Mouse (Mus musculus): ENCODE results near the gene R3hdm2.

R3hdm2 gene

GRCm38 (mm10) chr10:127380251-127380691 lies at the start of gene R3hdm2:
TSS of gene R3hdm2 (plus strand) at chr10:127380327.
- peak; percentile 85 for DNase-seq (ENCODE audit: low spot score)

- DNase-seq (ENCODE audit: low spot score) = no peak
Measured at GRCm38 (mm10) chr10:127332211-127332874, 47.8 kb upstream of the R3hdm2 start.

- no peak for DNase-seq (ENCODE audit: low spot score)
Measured at GRCm38 (mm10) chr10:127333152-127333551, 47.0 kb upstream of the R3hdm2 start.

- DNase-seq (ENCODE audit: low spot score) = no peak
Measured at GRCm38 (mm10) chr10:127335271-127335670, 44.9 kb upstream of the R3hdm2 start.

GRCm38 (mm10) chr10:127336952-127337351 lies 43.2 kb upstream of the R3hdm2 start:
- no peak for DNase-seq (ENCODE audit: low spot score)

GRCm38 (mm10) chr10:127337536-127338099 lies 42.5 kb upstream of the R3hdm2 start:
- DNase-seq (ENCODE audit: low spot score) = no peak

GRCm38 (mm10) chr10:127338930-127339682 lies 41.0 kb upstream of the R3hdm2 start:
- peak; percentile 89 for DNase-seq (ENCODE audit: low spot score)

- DNase-seq (ENCODE audit: low spot score) = no peak
Measured at GRCm38 (mm10) chr10:127339683-127340576, 40.2 kb upstream of the R3hdm2 start.

- DNase-seq (ENCODE audit: low spot score) = no peak
Measured at GRCm38 (mm10) chr10:127340577-127341359, 39.4 kb upstream of the R3hdm2 start.

- no peak for DNase-seq (ENCODE audit: low spot score)
Measured at GRCm38 (mm10) chr10:127341360-127341690, 38.8 kb upstream of the R3hdm2 start.

- peak; percentile 87 for DNase-seq (ENCODE audit: low spot score)
Measured at GRCm38 (mm10) chr10:127341891-127342639, 38.1 kb upstream of the R3hdm2 start, which contains the start of gene Gli1. TSS of gene Gli1 (minus strand) at chr10:127341974.

- DNase-seq (ENCODE audit: low spot score) = no peak
Measured at GRCm38 (mm10) chr10:127343029-127343428, 37.1 kb upstream of the R3hdm2 start.

- no peak for DNase-seq (ENCODE audit: low spot score)
Measured at GRCm38 (mm10) chr10:127346173-127346572, 34.0 kb upstream of the R3hdm2 start.

- no peak for DNase-seq (ENCODE audit: low spot score)
Measured at GRCm38 (mm10) chr10:127348957-127349356, 31.2 kb upstream of the R3hdm2 start.

GRCm38 (mm10) chr10:127349810-127350209 lies 30.3 kb upstream of the R3hdm2 start:
- DNase-seq (ENCODE audit: low spot score) = no peak

GRCm38 (mm10) chr10:127350594-127351284 lies 29.4 kb upstream of the R3hdm2 start:
- DNase-seq (ENCODE audit: low spot score) = peak; percentile 62

- no peak for DNase-seq (ENCODE audit: low spot score)
Measured at GRCm38 (mm10) chr10:127351285-127351595, 28.9 kb upstream of the R3hdm2 start.

GRCm38 (mm10) chr10:127351719-127352118 lies 28.4 kb upstream of the R3hdm2 start:
- no peak for DNase-seq (ENCODE audit: low spot score)

GRCm38 (mm10) chr10:127352187-127352586 lies 27.9 kb upstream of the R3hdm2 start:
- DNase-seq (ENCODE audit: low spot score) = no peak

GRCm38 (mm10) chr10:127352766-127353165 lies 27.4 kb upstream of the R3hdm2 start:
- DNase-seq (ENCODE audit: low spot score) = no peak

Data from ovary, postnatal 14 days (tissue).